Mouse (Mus musculus): Measurements from ENCODE around the gene Myl6.

DNA sequence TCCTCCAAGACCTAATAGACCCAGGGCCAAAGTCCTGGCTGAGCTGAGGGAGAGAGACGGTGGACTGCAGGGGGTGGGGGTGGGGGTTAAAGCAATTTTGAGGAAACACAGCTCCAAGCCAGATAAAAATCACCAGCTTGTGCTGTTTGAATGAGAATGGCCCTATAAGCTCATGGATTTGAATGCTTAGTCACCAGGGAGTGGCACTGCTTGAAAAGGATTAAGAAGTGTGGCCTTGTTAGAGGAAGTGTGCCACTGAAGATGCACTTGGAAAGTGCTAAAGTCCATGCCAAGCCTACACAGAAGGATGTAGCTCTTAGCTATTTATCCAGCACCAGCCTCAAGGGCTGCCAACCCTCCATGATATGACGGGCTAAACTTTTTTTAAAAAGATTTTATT, 41.3 kb upstream of the Myl6 start:
- no peak for TF ChIP-seq POLR2A (IDR thresholded peaks at IDR 0.05; ENCODE audit: borderline replicate concordance, control insufficient read depth, low read depth, low read length)
- no peak for TF ChIP-seq CTCF (IDR thresholded peaks at IDR 0.05; ENCODE audit: control insufficient read depth, insufficient read depth, low read length)

Measured in bone marrow, adult 2 months (tissue).